Mouse (Mus musculus): ENCODE data around the gene Irgm2. TPM values are rescaled to one million over a fixed set of nuclear protein-coding genes. Genes with fewer than 3 reads are reported as not detected.

Irgm2 gene
- polyA plus RNA-seq, 1 experiment from 2014 or later: 4.9 TPM

DNA sequence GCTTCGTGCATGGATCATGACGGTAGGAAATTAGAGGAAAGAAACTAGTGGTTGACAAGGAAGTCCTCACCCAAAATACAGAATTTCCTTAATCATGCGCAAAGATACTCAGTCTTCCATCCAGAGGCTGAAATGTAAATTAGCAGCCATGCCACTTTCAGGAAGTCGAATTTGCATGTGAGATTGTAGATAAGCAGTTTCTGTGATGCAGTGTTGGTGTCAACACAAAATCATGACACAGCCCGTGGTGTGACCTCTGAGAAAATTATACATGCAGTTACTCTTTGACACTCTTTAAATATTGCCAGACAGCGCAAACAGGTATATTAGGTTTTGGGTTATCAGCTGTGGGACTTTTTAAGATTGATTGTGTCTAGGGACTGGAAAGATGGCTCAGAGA is 9.7 kb upstream of the Irgm2 start:
- no peak overlapping the region for H3K9ac ChIP-seq (ENCODE audit: low read depth, low read length)
- peaks cover 11% of the 10 kb centered on the region; the same call in 1 of the 2 replicates for H3K4me1 ChIP-seq (replicated peaks; ENCODE audit: insufficient read depth, low read length)
- no peak overlapping the region for H3K4me2 ChIP-seq (ENCODE audit: low read length)
- H3K9me3 ChIP-seq (replicated peaks; ENCODE audit: low read length): no peaks in the 10 kb centered on the region
- 91% methylated on average over 6 of the region's 6 CpGs for WGBS
- no peak for TF ChIP-seq CTCF (IDR thresholded peaks at IDR 0.05; ENCODE audit: low read depth)
- DNase-seq (ENCODE audit: low spot score) (no peak), ATAC-seq (replicated peaks; ENCODE audit: low FRiP score, low read depth) (no peak)
- H3K4me3 ChIP-seq (replicated peaks; ENCODE audit: low read depth, low read length): no peak overlapping the region
- H3K36me3 ChIP-seq (ENCODE audit: insufficient read depth, low read length): no peaks in the 10 kb centered on the region
- no peaks in the 10 kb centered on the region for H3K27me3 ChIP-seq (ENCODE audit: insufficient read depth, low read length)
- H3K27ac ChIP-seq: no peak overlapping the region

- Histone ChIP-seq H3K4me3 (replicated peaks; ENCODE audit: low read depth, low read length) (no peak overlapping the region), H3K36me3 (ENCODE audit: insufficient read depth, low read length) (no peaks in the 10 kb centered on the region), H3K27ac (0 out of 2 replicates have a peak overlapping the region, but pooled peaks have one; percentile 26), H3K9me3 (replicated peaks; ENCODE audit: low read length) (no peaks in the 10 kb centered on the region), H3K4me2 (ENCODE audit: low read length) (no peak overlapping the region), H3K27me3 (ENCODE audit: insufficient read depth, low read length) (no peaks in the 10 kb centered on the region), H3K9ac (ENCODE audit: low read depth, low read length) (no peak overlapping the region), H3K4me1 (replicated peaks; ENCODE audit: insufficient read depth, low read length) (peaks cover 11% of the 10 kb centered on the region; the same call in 1 of the 2 replicates)
- 74% methylated on average over 3 of the region's 3 CpGs for WGBS
- no peak for DNase-seq (ENCODE audit: low spot score)
- no peak for TF ChIP-seq CTCF (IDR thresholded peaks at IDR 0.05; ENCODE audit: low read depth)
- ATAC-seq (replicated peaks; ENCODE audit: low FRiP score, low read depth): no peak
Observed at GRCm38 (mm10) chr11:58193326-58193725, 6.1 kb upstream of the Irgm2 start.

DNA sequence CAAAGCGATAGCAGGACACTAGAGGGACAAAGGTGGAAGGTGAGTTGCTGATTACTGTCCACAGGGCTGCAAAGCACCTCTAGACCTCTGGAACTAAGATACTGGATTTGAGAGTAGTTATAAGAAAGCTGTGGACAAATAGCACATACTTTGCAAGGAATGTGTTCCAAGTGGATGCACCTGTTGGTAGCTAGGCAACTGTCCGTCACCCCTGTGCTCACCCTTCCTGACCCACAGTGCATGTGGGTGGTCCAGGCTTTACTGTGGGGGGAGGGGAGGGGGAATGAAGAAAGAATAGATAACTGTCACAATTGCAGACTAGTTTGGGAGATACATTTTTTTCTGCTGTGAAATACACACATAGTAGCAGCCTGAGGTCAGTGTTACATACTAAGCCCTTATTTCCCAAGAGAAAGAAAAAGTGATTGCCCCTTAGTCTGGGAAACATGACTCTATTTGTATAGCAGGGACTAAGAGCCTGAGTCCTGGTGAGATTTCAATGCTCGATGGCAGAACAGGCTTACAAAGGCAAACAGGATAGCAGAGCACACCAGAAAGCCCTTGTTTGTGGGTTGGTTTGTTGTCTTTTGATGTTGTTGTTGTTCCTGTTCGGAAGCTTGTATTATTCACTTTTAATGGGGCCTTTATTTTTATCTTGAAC is 5.4 kb upstream of the Irgm2 start:
- ATAC-seq (replicated peaks; ENCODE audit: low FRiP score, low read depth) (peak; percentile 63; the same call in 1 of the 2 replicates), DNase-seq (ENCODE audit: low spot score) (no peak)
- no peaks in the 10 kb centered on the region for H3K36me3 ChIP-seq (ENCODE audit: insufficient read depth, low read length)
- TF ChIP-seq CTCF (IDR thresholded peaks at IDR 0.05; ENCODE audit: low read depth): no peak
- no peaks in the 10 kb centered on the region for H3K9me3 ChIP-seq (replicated peaks; ENCODE audit: low read length)
- peaks cover 11% of the 10 kb centered on the region; the same call in 1 of the 2 replicates for H3K4me1 ChIP-seq (replicated peaks; ENCODE audit: insufficient read depth, low read length)
- no peak overlapping the region for H3K4me2 ChIP-seq (ENCODE audit: low read length)
- H3K4me3 ChIP-seq (replicated peaks; ENCODE audit: low read depth, low read length): no peak overlapping the region
- H3K27ac ChIP-seq: peak overlapping the region; percentile 26; the same call in 1 of the 2 replicates
- H3K9ac ChIP-seq (ENCODE audit: low read depth, low read length): no peak overlapping the region
- WGBS: 45% methylated on average over 4 of the region's 4 CpGs
- H3K27me3 ChIP-seq (ENCODE audit: insufficient read depth, low read length): no peaks in the 10 kb centered on the region

GRCm38 (mm10) chr11:58198663-58199062 is 755 bp upstream of the Irgm2 start:
- DNase-seq (ENCODE audit: low spot score) (no peak), ATAC-seq (replicated peaks; ENCODE audit: low FRiP score, low read depth) (no peak)
- Histone ChIP-seq H3K27me3 (ENCODE audit: insufficient read depth, low read length) (no peaks in the 10 kb centered on the region), H3K9ac (ENCODE audit: low read depth, low read length) (no peak overlapping the region; the same call in 1 of the 2 replicates), H3K4me3 (replicated peaks; ENCODE audit: low read depth, low read length) (peak overlapping the region; percentile 60), H3K36me3 (ENCODE audit: insufficient read depth, low read length) (no peaks in the 10 kb centered on the region), H3K27ac (no peak overlapping the region), H3K4me1 (replicated peaks; ENCODE audit: insufficient read depth, low read length) (peaks cover 6% of the 10 kb centered on the region; the same call in 1 of the 2 replicates), H3K4me2 (ENCODE audit: low read length) (peak overlapping the region; percentile 77), H3K9me3 (replicated peaks; ENCODE audit: low read length) (no peaks in the 10 kb centered on the region)
- TF ChIP-seq CTCF (IDR thresholded peaks at IDR 0.05; ENCODE audit: low read depth): no peak
- WGBS: 79% methylated on average over 4 of the region's 4 CpGs

DNA sequence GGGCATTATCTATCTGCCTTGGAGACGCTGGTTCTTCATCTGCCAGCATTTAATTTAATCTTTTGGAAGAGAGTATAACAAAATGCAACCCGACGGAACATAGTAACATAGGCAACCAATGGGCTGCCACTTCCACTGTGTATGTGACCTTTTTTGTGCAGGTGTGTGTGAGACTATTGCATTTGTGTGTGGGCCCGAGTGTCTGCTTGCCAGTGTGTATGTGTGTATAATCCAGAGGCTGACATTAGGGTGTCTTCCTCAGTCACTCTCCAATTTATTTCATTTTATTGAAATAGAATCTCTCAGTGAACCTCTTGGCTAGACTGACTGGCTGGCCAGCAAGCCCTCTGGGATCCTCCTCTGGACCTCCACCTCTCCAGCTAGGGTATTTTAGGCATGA is 808 bp downstream of the Irgm2 start:
- no peak for DNase-seq (ENCODE audit: low spot score)
- no peak for ATAC-seq (replicated peaks; ENCODE audit: low FRiP score, low read depth)
- H3K9ac ChIP-seq (ENCODE audit: low read depth, low read length): no peak overlapping the region
- H3K4me1 ChIP-seq (replicated peaks; ENCODE audit: insufficient read depth, low read length): no peaks in the 10 kb centered on the region
- no peaks in the 10 kb centered on the region for H3K36me3 ChIP-seq (ENCODE audit: insufficient read depth, low read length)
- no peaks in the 10 kb centered on the region for H3K27me3 ChIP-seq (ENCODE audit: insufficient read depth, low read length)
- 92% methylated on average over 4 of the region's 4 CpGs for WGBS
- TF ChIP-seq CTCF (IDR thresholded peaks at IDR 0.05; ENCODE audit: low read depth): no peak
- peak overlapping the region; percentile 77 for H3K4me2 ChIP-seq (ENCODE audit: low read length)
- H3K9me3 ChIP-seq (replicated peaks; ENCODE audit: low read length): no peaks in the 10 kb centered on the region
- no peak overlapping the region for H3K4me3 ChIP-seq (replicated peaks; ENCODE audit: low read depth, low read length)
- H3K27ac ChIP-seq: no peak overlapping the region

DNA sequence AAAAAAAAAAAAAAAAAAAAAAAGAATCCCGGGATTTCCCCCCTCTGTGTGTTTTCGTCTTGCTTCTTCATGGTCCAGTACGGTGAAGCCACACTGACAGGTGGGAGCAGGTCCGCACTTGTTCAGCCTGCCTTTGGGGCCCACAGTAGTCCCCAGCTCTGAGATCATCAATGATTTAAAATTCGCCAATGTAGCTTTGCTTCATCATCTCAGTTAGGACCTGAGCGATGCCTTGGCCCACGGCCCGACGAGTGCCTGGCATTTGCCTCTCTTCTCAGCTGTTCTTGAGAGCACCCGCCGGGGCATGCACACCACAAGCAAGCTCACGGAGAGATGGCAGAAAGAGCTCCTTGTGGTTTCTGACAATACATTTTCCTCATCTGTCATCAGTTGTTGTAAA is 1.6 kb downstream of the Irgm2 start:
- Histone ChIP-seq H3K4me3 (replicated peaks; ENCODE audit: low read depth, low read length) (no peak overlapping the region), H3K9ac (ENCODE audit: low read depth, low read length) (no peak overlapping the region), H3K4me1 (replicated peaks; ENCODE audit: insufficient read depth, low read length) (no peaks in the 10 kb centered on the region), H3K27ac (no peak overlapping the region), H3K4me2 (ENCODE audit: low read length) (no peak overlapping the region), H3K27me3 (ENCODE audit: insufficient read depth, low read length) (no peaks in the 10 kb centered on the region), H3K36me3 (ENCODE audit: insufficient read depth, low read length) (no peaks in the 10 kb centered on the region), H3K9me3 (replicated peaks; ENCODE audit: low read length) (no peaks in the 10 kb centered on the region)
- 90% methylated on average over 12 of the region's 12 CpGs for WGBS
- DNase-seq (ENCODE audit: low spot score) (no peak), ATAC-seq (replicated peaks; ENCODE audit: low FRiP score, low read depth) (no peak)
- no peak for TF ChIP-seq CTCF (IDR thresholded peaks at IDR 0.05; ENCODE audit: low read depth)
